Mouse (Mus musculus) liver, embryonic 16.5 days (tissue): ENCODE data around the gene Helz2. TPM values are rescaled to one million over a fixed set of nuclear protein-coding genes. Genes with fewer than 3 reads are reported as not detected.
"Not testable (repeated sequence)": the region's sequence is repeated elsewhere in the genome, so short reads cannot be mapped to it uniquely, and the experiment has no call there.

Source experiments
- ATAC-seq: fragments of 200-750 bp; cut with Nextera tagmentation; 2 replicates; pipeline ENCODE4 v1.8.0; 2017; ENCODE audit warnings: low read depth, mild to moderate bottlenecking, moderate number of reproducible peaks, moderate library complexity
- H3K27ac ChIP-seq: fragments of 300-500 bp; sonication (generic); 2 replicates; pipeline ENCODE4 v1.5.1; 2014; ENCODE audit warnings: mild to moderate bottlenecking, low read length
- H3K27me3 ChIP-seq: fragments of 300-500 bp; sonication (generic); 2 replicates; pipeline ENCODE4 v1.6.1; 2014; ENCODE audit warnings: low read depth, low read length, mixed read lengths; ENCODE audit not compliant: control insufficient read depth, insufficient read depth
- H3K36me3 ChIP-seq: fragments of 300-500 bp; sonication (generic); 2 replicates; pipeline ENCODE4 v1.6.1; 2014; ENCODE audit warnings: mild to moderate bottlenecking; ENCODE audit not compliant: control insufficient read depth, insufficient read depth
- H3K4me1 ChIP-seq: fragments of 300-500 bp; sonication (generic); 2 replicates; pipeline ENCODE4 v1.6.1; 2014; ENCODE audit warnings: low read depth, low read length, mixed read lengths; ENCODE audit not compliant: control insufficient read depth
- H3K4me2 ChIP-seq: fragments of 300-500 bp; sonication (generic); 2 replicates; pipeline ENCODE4 v1.6.1; 2014; ENCODE audit warnings: low read depth, low read length, mixed read lengths
- H3K4me3 ChIP-seq: fragments of 300-500 bp; sonication (generic); 2 replicates; pipeline ENCODE4 v1.5.1; 2014; ENCODE audit warnings: low read depth, mild to moderate bottlenecking, low read length
- H3K9ac ChIP-seq: fragments of 300-500 bp; sonication (generic); 2 replicates; pipeline ENCODE4 v1.6.1; 2014; ENCODE audit warnings: low read depth, low read length
- H3K9me3 ChIP-seq: fragments of 300-500 bp; sonication (generic); replicated peaks from 2 replicates; pipeline ENCODE4 v1.6.1; 2016; ENCODE audit warnings: low read length; ENCODE audit not compliant: control insufficient read depth
- WGBS: fragments of 180-500 bp; shearing (Covaris S2); extraction: QIAGEN DNeasy Blood & Tissue Kit; methylation state at CpG from one replicate; pipeline ENCODE4 v1.1.7; 2014; ENCODE audit not compliant: insufficient replicate concordance; 5-methylcytosine and 5-hydroxymethylcytosine counted together
- polyA plus RNA-seq: library from polyadenylated mRNA; unstranded; fragments of >200 nt; fragmentation: Nextera tagmentation; extraction: Ambion mirVana; gene quantifications from 2 replicates; pipeline ENCODE4 v1.2.1, GENCODE M21; 2015

The Helz2 gene
- 2.6 and 3.2 TPM in 2 replicates for polyA plus RNA-seq

DNA sequence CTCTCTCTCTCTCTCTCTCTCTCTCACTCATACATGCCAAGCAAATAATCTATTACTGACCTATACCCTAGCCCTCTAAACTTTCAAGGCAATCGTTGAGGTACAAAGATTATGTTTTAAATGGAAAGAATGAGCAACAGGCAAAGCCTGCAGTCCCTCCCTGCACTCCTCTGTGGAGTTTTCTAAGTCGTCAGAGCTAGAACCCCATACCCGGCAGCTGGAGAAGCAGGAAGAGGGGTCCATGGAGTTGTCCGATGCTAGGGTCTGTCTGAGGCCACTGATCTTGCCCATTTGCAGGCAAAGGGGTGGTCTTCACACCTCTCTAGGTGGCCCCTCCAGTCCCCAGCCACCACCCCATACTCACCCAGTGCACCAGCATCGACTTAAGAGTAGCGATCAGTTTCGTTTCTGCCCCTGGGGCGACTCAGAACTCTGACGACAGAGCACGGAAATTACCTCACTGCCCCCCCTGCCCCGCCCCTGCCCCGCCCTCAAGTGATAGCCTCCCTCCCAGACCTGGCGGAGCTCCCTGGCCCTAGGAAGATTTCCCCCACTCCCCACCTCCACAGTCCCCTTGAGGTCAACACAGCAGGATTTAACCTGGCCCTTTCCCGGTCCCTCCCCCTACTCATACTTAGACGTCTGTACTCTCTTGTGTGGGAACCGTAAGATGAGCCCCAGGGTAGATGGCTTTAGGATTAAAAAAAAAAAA lies at the start of gene Helz2:
Gene Helz2, minus strand, starts transcription at position 426 of the 712 bp plus-strand sequence.
- H3K4me1 ChIP-seq = peaks cover 21% of the 10 kb centered on the region
- no peaks in the 10 kb centered on the region for H3K27me3 ChIP-seq
- no peaks in the 10 kb centered on the region for H3K9me3 ChIP-seq
- H3K9ac ChIP-seq = peak within 1 kb of the TSS; percentile 76
- peaks cover 6% of the 10 kb centered on the region for H3K36me3 ChIP-seq
- peak within 1 kb of the TSS; percentile 63 for H3K4me3 ChIP-seq
- peak; percentile 81 for ATAC-seq
- 6% methylated on average over 16 of the region's 16 CpGs for WGBS
- peak within 1 kb of the TSS; percentile 75 for H3K4me2 ChIP-seq
- peak within 1 kb of the TSS; percentile 51 for H3K27ac ChIP-seq

DNA sequence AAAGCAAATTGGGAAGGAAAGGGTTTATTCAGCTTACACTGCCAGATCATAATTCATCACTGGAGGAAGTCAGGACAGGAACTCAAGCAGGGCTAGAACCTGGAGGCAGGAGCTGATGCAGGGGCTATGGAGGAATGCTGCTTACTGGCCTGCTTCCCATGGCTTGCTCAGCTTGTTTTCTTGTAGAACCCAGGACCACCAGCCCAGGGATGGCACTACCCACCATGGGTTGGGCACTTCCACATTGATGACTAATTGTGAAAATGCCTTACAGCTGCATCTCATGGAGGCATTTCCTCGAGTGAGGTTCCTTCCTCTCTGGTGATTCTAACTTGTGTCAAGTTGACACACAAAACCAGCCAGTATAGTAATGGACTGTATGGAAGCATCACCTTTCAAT lies 49.1 kb upstream of the Helz2 start:
- no peak for ATAC-seq
- Histone ChIP-seq H3K9ac (no peak overlapping the region), H3K27ac (no peak overlapping the region), H3K36me3 (no peaks in the 10 kb centered on the region), H3K4me2 (no peak overlapping the region), H3K4me1 (peaks cover 15% of the 10 kb centered on the region), H3K4me3 (no peak overlapping the region), H3K27me3 (no peaks in the 10 kb centered on the region), H3K9me3 (no peaks in the 10 kb centered on the region)
- WGBS = 15% methylated on average over 1 of the region's 1 CpGs

GRCm38 (mm10) chr2:181288691-181289090 lies 46.9 kb upstream of the Helz2 start:
- 72% methylated on average over 3 of the region's 3 CpGs for WGBS
- H3K4me3 ChIP-seq = peak overlapping the region; percentile 84
- no peaks in the 10 kb centered on the region for H3K9me3 ChIP-seq
- no peak for ATAC-seq
- peak overlapping the region; percentile 68 for H3K9ac ChIP-seq
- peaks cover 5% of the 10 kb centered on the region; the same call in 1 of the 2 replicates for H3K36me3 ChIP-seq
- H3K27me3 ChIP-seq = no peaks in the 10 kb centered on the region
- H3K4me2 ChIP-seq = peak overlapping the region; percentile 80
- peak overlapping the region; percentile 75 for H3K27ac ChIP-seq
- peaks cover 19% of the 10 kb centered on the region for H3K4me1 ChIP-seq

- peak; percentile 96 for ATAC-seq
- Histone ChIP-seq H3K4me2 (peak within 1 kb of the TSS; percentile 80), H3K4me3 (peak within 1 kb of the TSS; percentile 84), H3K9ac (peak within 1 kb of the TSS; percentile 94), H3K27ac (peak within 1 kb of the TSS; percentile 95), H3K4me1 (peaks cover 25% of the 10 kb centered on the region)
- H3K27me3 ChIP-seq, H3K36me3 ChIP-seq, H3K9me3 ChIP-seq: not testable (repeated sequence)
- WGBS = under 1% methylated on average over 37 of the region's 38 CpGs
Measured at GRCm38 (mm10) chr2:181287958-181288350, 46.1 kb upstream of the Helz2 start, which contains the start of gene Gmeb2. Gene Gmeb2, minus strand, starts transcription at chr2:181288035.

DNA sequence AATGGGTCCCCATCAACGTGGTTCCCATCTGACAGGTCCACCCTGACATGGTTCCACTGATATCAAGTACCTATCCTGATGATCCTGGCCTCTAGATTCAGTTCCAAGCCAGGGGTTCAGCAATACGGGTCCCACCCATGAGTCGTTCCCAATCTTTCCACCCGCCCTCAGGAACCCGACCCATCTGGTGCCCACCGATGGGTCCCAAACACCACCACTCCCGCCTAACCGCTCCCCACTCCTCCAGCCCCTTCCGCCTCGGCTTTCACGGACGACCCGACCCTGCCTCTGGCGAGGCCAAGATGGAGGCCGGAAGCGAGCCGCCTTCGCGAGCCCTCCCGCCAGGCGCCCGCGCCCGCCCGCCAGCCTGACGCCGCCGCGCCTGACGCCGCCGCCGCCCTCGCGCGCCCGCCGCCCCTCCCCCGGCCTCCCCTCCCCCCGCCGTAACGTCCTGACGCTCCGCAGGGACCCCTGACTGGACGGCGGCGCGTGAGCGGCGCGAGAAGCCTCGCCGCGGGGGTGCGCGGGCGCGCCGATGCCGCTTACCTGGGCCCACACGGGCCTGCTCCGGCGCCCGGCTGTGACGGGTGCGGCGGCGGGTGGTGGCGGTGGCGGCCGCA lies 45.6 kb upstream of the Helz2 start:
- H3K9ac ChIP-seq = peak overlapping the region; percentile 94
- peak overlapping the region; percentile 64 for H3K4me2 ChIP-seq
- peak overlapping the region; percentile 84 for H3K4me3 ChIP-seq
- under 1% methylated on average over 45 of the region's 71 CpGs for WGBS
- no peaks in the 10 kb centered on the region for H3K27me3 ChIP-seq
- H3K9me3 ChIP-seq = no peaks in the 10 kb centered on the region
- peaks cover 5% of the 10 kb centered on the region; the same call in 1 of the 2 replicates for H3K36me3 ChIP-seq
- peaks cover 27% of the 10 kb centered on the region for H3K4me1 ChIP-seq
- ATAC-seq = peak; percentile 81
- peak overlapping the region; percentile 95 for H3K27ac ChIP-seq

GRCm38 (mm10) chr2:181286629-181287337 lies 45.0 kb upstream of the Helz2 start:
- Histone ChIP-seq H3K9me3 (no peaks in the 10 kb centered on the region), H3K36me3 (peaks cover 8% of the 10 kb centered on the region; the same call in 1 of the 2 replicates), H3K4me2 (peak overlapping the region; percentile 64), H3K9ac (peak overlapping the region; percentile 94), H3K27me3 (no peaks in the 10 kb centered on the region), H3K4me3 (peak overlapping the region; percentile 84), H3K4me1 (peaks cover 29% of the 10 kb centered on the region), H3K27ac (peak overlapping the region; percentile 95)
- ATAC-seq = no peak
- 33% methylated on average over 6 of the region's 6 CpGs for WGBS

- H3K4me3 ChIP-seq = no peak overlapping the region
- H3K27ac ChIP-seq = no peak overlapping the region
- H3K27me3 ChIP-seq = no peaks in the 10 kb centered on the region
- ATAC-seq = no peak
- H3K4me1 ChIP-seq = peaks cover 16% of the 10 kb centered on the region
- no peaks in the 10 kb centered on the region for H3K9me3 ChIP-seq
- peaks cover 24% of the 10 kb centered on the region for H3K36me3 ChIP-seq
- no peak overlapping the region for H3K4me2 ChIP-seq
- WGBS = 77% methylated on average over 1 of the region's 1 CpGs
- H3K9ac ChIP-seq = no peak overlapping the region
Measured at GRCm38 (mm10) chr2:181279968-181280367, 38.1 kb upstream of the Helz2 start.

DNA sequence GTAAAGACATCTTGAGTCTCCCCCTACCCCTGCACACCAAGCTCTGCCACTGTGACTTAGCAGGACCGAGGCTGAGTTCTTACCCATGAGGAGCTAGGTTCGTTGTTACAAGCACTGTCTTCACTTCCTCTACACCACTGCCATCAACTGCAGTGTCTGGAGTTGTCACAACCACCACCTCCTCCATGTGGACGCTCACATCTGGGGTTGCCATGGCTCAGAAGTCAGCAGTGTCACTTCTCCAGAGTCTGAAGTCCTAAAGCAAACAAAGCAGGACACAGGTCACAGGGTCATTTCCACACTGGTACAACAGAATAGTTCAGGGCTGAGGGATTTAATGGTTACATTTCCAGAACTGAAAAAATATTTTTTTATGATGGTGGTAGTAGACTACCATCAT lies 36.0 kb upstream of the Helz2 start:
- peaks cover 31% of the 10 kb centered on the region for H3K36me3 ChIP-seq

More for the DNA sequence above, 36.0 kb upstream of the Helz2 start:
- no peak overlapping the region for H3K4me3 ChIP-seq
- no peaks in the 10 kb centered on the region for H3K9me3 ChIP-seq
- H3K9ac ChIP-seq = no peak overlapping the region
- no peak overlapping the region for H3K27ac ChIP-seq
- H3K4me2 ChIP-seq = no peak overlapping the region
- H3K4me1 ChIP-seq = peaks cover 7% of the 10 kb centered on the region
- ATAC-seq = peak; percentile 70
- no peaks in the 10 kb centered on the region for H3K27me3 ChIP-seq
- whole genome bisulfite sequencing = 48% methylated on average over 3 of the region's 3 CpGs
